Mouse (Mus musculus) bone marrow macrophage, adult 2 months (primary cell): ENCODE results near the gene Gm17359. TPM values are rescaled to one million over a fixed set of nuclear protein-coding genes. Genes with fewer than 3 reads are reported as not detected.

Experiments
- H3K27ac ChIP-seq: 2 replicates; pipeline ENCODE4 v1.5.1; 2012; ENCODE audit warnings: low read depth, low read length; ENCODE audit not compliant: insufficient read depth
- H3K4me1 ChIP-seq: 2 replicates; pipeline ENCODE4 v1.6.1; 2012; ENCODE audit warnings: low read length; ENCODE audit not compliant: control insufficient read depth, insufficient read depth
- H3K4me3 ChIP-seq: 2 replicates; pipeline ENCODE4 v1.5.1; 2012; ENCODE audit warnings: mild to moderate bottlenecking, low read length, moderate library complexity; ENCODE audit not compliant: insufficient read depth
- CTCF ChIP-seq: IDR thresholded peaks from 2 replicates; pipeline ENCODE4 v1.5.1; 2012; ENCODE audit warnings: low read depth, mild to moderate bottlenecking, low read length, moderate library complexity
- POLR2A ChIP-seq: IDR thresholded peaks from 2 replicates; pipeline ENCODE4 v1.6.1; 2012; ENCODE audit warnings: mild to moderate bottlenecking, low read depth, low read length, borderline replicate concordance
- polyA plus RNA-seq: library from polyadenylated mRNA; stranded (reverse); fragments of >200 nt; gene quantifications from 2 replicates; pipeline ENCODE4 v1.2.4, GENCODE M21; 2012; ENCODE audit not compliant: missing spikeins, insufficient read depth, insufficient read length

Gm17359 gene
- polyA plus RNA-seq, 1 experiment, result not detected

GRCm38 (mm10) chr3:79379255-79379836 lies 42.9 kb downstream of the Gm17359 start:
- Histone ChIP-seq H3K4me1 (no peaks in the 10 kb centered on the region), H3K27ac (no peak overlapping the region), H3K4me3 (no peak overlapping the region)
- TF ChIP-seq POLR2A (no peak), CTCF (no peak)

DNA sequence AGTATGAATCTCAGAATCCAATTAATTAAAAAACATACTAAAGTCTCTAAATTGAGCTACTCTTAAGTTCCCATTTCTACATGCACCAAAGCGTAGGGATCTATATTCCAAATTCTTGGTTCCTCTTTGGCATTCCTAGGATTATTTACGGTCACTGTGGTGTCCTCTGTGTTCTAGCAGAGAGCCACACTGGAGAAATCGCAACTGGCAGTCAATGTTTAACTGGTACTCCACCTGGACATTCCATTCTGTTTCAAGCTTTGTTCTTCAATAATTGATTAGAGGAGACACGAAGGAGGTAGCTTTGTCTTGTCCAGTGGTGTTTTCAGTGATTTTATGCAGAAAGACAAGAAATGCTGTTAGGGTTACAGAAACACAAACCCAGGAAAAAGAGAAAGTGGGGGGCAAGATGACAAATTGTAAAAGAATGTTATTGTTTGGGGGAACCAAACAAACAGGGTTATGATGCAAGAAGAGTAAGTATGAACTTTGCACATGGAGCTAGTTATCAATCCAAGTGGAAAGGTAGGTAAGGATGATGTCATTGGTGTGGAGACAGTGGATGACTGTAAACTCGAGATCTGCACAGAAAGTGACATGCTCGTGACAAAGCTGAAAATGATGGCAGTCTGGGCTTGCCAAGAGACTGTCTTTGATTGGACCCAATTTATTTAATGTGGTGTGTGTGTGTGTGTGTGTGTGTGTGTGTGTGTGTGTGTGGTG lies 43.6 kb downstream of the Gm17359 start:
- Histone ChIP-seq H3K27ac (no peak overlapping the region), H3K4me1 (no peaks in the 10 kb centered on the region), H3K4me3 (no peak overlapping the region)
- TF ChIP-seq POLR2A (no peak), CTCF (no peak)

GRCm38 (mm10) chr3:79381398-79381797 lies 44.9 kb downstream of the Gm17359 start:
- Histone ChIP-seq H3K4me3 (no peak overlapping the region), H3K27ac (no peak overlapping the region), H3K4me1 (no peaks in the 10 kb centered on the region)
- TF ChIP-seq CTCF (no peak), POLR2A (no peak)

GRCm38 (mm10) chr3:79385434-79386029 lies 49.1 kb downstream of the Gm17359 start:
- Histone ChIP-seq H3K4me1 (no peaks in the 10 kb centered on the region), H3K4me3 (no peak overlapping the region), H3K27ac (no peak overlapping the region)
- TF ChIP-seq POLR2A, result no peak
- no peak for TF ChIP-seq CTCF

GRCm38 (mm10) chr3:79389081-79389480 lies 52.6 kb downstream of the Gm17359 start:
- H3K27ac ChIP-seq, result no peak overlapping the region
- H3K4me3 ChIP-seq, result no peak overlapping the region
- TF ChIP-seq POLR2A, result no peak
- no peak for TF ChIP-seq CTCF
- no peaks in the 10 kb centered on the region for H3K4me1 ChIP-seq

- H3K4me1 ChIP-seq, result no peaks in the 10 kb centered on the region
Observed at GRCm38 (mm10) chr3:79400552-79400951, 64.1 kb downstream of the Gm17359 start.

DNA sequence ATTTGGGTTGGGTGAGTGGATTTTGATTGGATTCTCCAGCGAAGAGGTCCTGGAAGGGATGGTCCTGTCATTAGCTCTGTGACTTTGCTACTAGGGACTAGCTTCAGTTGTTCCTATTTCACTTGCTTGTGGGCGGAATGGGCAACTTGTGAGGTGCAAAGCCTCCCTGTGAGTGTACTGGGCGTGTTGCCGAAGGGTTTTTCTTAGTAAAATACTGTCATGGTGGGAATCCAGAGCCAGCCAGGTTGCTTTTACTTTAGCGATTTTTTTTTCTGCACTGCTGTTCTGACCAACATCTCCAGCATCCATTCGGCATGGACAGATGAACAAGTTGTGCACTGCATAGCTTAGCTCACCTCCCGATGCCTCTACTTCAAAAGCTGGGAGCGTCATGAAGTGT lies 65.6 kb downstream of the Gm17359 start:
- H3K27ac ChIP-seq, result no peak overlapping the region
- H3K4me1 ChIP-seq, result no peaks in the 10 kb centered on the region
- no peak for TF ChIP-seq POLR2A
- no peak for TF ChIP-seq CTCF
- no peak overlapping the region for H3K4me3 ChIP-seq

More at GRCm38 (mm10) chr3:79400552-79400951, 64.1 kb downstream of the Gm17359 start:
- no peak for TF ChIP-seq POLR2A
- TF ChIP-seq CTCF, result no peak
- Histone ChIP-seq H3K27ac (no peak overlapping the region), H3K4me3 (no peak overlapping the region)

DNA sequence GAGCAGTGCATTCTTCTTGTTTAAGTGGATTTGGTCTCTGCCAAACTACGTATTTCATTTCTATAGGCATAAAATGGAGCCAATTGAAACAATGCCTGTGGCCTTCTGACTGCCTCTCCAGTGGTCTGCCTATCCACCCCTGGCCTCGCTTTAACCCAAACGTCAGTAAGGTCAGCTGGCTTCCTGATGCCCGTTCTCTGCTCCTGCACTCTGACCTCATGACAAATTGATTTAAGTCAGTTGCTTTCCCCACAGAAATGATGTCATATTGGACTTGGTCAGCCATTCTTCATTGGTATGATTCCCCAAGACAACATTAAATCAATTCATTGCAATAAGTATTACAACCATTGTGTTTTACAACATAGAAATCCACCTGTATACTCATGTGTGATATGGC lies 72.1 kb downstream of the Gm17359 start:
- no peak overlapping the region for H3K4me3 ChIP-seq
- H3K27ac ChIP-seq, result no peak overlapping the region
- no peaks in the 10 kb centered on the region for H3K4me1 ChIP-seq
- TF ChIP-seq CTCF (no peak), POLR2A (no peak)

DNA sequence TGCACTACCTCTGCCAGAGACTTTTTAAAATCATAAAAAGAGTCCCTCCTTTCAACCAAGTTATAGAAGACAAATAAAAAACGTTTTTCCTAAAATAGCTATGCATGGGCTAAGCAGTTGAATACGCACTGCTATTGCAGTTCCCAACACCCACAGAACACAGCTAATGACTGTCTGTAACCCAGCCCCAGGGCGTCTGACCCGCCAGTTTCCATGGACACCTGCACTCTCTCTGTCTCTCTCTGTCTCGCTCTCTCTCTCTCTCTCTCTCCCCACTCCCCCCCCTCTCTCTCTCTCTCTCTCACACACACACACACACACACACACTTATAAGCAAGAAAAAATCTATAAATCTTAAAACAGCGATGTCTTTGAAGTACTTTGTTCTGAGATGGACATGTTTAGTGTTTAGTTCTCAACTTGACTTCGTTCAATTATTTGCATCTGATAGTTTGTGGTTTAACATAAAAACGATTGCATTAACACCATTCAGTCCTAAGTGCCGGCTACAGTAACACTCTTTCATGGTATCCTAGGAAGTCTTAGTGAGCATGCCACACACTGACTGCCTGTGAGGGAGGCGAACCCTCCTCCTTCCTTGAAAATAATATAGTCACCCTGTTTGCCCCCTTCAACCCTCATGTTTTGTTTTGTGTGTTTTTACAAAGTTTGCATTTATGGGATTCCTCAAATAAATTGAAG lies 73.6 kb downstream of the Gm17359 start:
- no peak overlapping the region for H3K27ac ChIP-seq
- no peak for TF ChIP-seq CTCF
- TF ChIP-seq POLR2A, result no peak
- H3K4me1 ChIP-seq, result no peaks in the 10 kb centered on the region
- no peak overlapping the region for H3K4me3 ChIP-seq
